Mouse (Mus musculus) liver, embryonic 12.5 days (tissue): ENCODE measurements around the gene Marc1. TPM values are rescaled to one million over a fixed set of nuclear protein-coding genes. Genes with fewer than 3 reads are reported as not detected.
A peak's percentile ranks its signal among the peaks of the same experiment; 100 is the strongest.

Source experiments
- ATAC-seq: fragments of 200-750 bp; cut with Nextera tagmentation; 2 replicates; pipeline ENCODE4 v1.8.0; 2017; ENCODE audit warnings: moderate number of reproducible peaks, mild to moderate bottlenecking, moderate library complexity
- H3K27ac ChIP-seq: fragments of 300-500 bp; sonication (generic); 2 replicates; pipeline ENCODE4 v1.5.1; 2016; ENCODE audit warnings: mild to moderate bottlenecking
- H3K27me3 ChIP-seq: fragments of 300-500 bp; sonication (generic); replicated peaks from 2 replicates; pipeline ENCODE4 v1.6.1; 2016; ENCODE audit warnings: mild to moderate bottlenecking, moderate library complexity
- H3K36me3 ChIP-seq: fragments of 300-500 bp; sonication (generic); 2 replicates; pipeline ENCODE4 v1.6.1; 2016; ENCODE audit warnings: mild to moderate bottlenecking, moderate library complexity
- H3K4me1 ChIP-seq: fragments of 300-500 bp; sonication (generic); 2 replicates; pipeline ENCODE4 v1.6.1; 2016
- H3K4me2 ChIP-seq: fragments of 300-500 bp; sonication (generic); 2 replicates; pipeline ENCODE4 v1.6.1; 2016; ENCODE audit warnings: mild to moderate bottlenecking, moderate library complexity
- H3K4me3 ChIP-seq: fragments of 300-500 bp; sonication (generic); 2 replicates; pipeline ENCODE4 v1.5.1; 2016; ENCODE audit warnings: mild to moderate bottlenecking, moderate library complexity
- H3K9ac ChIP-seq: fragments of 300-500 bp; sonication (generic); 2 replicates; pipeline ENCODE4 v1.6.1; 2016; ENCODE audit warnings: mild to moderate bottlenecking, moderate library complexity
- H3K9me3 ChIP-seq: fragments of 300-500 bp; sonication (generic); replicated peaks from 2 replicates; pipeline ENCODE4 v1.6.1; 2016; ENCODE audit warnings: mild to moderate bottlenecking, moderate library complexity
- WGBS: fragments of 180-500 bp; shearing (Covaris S2); methylation state at CpG from one replicate; pipeline ENCODE4 v1.1.7; 2016; ENCODE audit not compliant: insufficient replicate concordance; 5-methylcytosine and 5-hydroxymethylcytosine counted together
- polyA plus RNA-seq: library from polyadenylated mRNA; unstranded; fragments of >200 nt; fragmentation: Nextera tagmentation; extraction: Ambion mirVana; gene quantifications from 2 replicates; pipeline ENCODE4 v1.2.1, GENCODE M21; 2016

Gene Marc1
- polyA plus RNA-seq = 7.2 and 7.3 TPM in 2 replicates

DNA sequence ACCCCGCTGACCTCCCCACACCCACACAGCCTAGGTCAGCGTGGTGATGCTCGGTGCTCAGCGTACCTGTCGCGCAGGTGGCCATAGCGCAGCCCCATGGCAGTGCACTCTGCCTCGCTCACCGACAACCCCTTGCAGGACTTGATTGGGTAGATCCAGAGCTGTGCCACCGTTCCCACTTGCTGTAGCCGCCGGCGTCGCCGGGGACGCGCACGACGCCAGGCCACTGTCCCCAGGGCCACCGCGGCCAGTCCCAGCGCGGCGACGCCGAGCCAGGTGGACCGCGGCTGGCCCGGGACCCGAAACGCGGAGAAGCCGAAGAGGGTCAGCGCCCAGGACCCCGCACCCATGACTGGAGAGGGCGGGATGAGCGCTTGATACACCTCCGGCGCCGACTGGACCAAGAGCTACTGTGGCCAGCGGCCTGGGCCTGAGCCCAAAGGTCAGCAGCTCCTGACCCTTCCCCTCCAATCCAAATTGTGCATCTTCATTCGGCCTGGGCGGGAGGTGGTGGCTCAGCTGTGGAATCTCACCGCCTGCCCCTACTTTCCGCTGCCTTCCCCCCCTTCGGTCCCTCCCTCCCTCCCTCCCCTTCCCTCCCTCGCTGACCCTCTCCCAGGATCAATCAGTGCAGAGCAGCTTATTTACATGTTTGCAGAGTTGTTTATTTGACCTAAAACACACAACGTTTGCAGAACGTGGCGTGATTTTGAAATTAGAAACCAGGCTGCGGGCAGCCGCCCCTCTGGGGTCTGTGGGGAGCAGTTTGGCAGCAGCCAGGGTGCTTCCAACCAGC, at the start of gene Marc1:
Gene Marc1 (minus strand): TSS at position 534 of the 796 bp plus-strand sequence.
- 20% methylated on average over 52 of the region's 52 CpGs for WGBS
- Histone ChIP-seq H3K4me1 (peaks cover 21% of the 10 kb centered on the region), H3K36me3 (peaks cover 27% of the 10 kb centered on the region), H3K27ac (no peak within 1 kb of the TSS), H3K9ac (no peak within 1 kb of the TSS), H3K4me2 (peak within 1 kb of the TSS; percentile 56), H3K27me3 (peaks cover 34% of the 10 kb centered on the region), H3K4me3 (peak within 1 kb of the TSS; percentile 41), H3K9me3 (no peaks in the 10 kb centered on the region)
- ATAC-seq = peak; percentile 51

DNA sequence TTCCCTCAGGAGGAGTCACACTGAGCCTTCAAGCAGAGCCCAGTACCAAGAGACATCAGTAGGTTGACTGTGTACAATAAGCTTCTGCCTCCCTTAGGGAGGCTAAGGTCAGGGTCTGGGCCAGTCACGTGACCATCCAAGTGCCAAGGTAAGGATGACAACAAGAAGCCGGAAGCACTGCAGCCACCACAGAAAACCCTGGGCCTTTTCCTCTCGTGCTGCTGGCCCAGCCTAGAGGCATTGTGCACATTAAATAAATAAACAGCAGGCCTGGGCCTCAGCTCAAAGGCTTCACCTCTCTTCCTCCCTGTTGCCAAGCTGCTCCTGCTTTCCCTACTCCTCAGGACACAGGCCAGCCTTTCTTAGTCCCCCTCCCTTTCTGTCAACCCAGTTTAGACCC, 49.2 kb upstream of the Marc1 start:
- Histone ChIP-seq H3K4me3 (no peak overlapping the region), H3K4me1 (0 out of 2 replicates have a peak, but pooled peaks cover 4% of the 10 kb centered on the region), H3K4me2 (no peak overlapping the region), H3K9ac (no peak overlapping the region), H3K27ac (no peak overlapping the region), H3K36me3 (no peaks in the 10 kb centered on the region), H3K27me3 (peaks cover 4% of the 10 kb centered on the region; the same call in 1 of the 2 replicates), H3K9me3 (no peaks in the 10 kb centered on the region)
- ATAC-seq = no peak
- WGBS = 48% methylated on average over 3 of the region's 3 CpGs

DNA sequence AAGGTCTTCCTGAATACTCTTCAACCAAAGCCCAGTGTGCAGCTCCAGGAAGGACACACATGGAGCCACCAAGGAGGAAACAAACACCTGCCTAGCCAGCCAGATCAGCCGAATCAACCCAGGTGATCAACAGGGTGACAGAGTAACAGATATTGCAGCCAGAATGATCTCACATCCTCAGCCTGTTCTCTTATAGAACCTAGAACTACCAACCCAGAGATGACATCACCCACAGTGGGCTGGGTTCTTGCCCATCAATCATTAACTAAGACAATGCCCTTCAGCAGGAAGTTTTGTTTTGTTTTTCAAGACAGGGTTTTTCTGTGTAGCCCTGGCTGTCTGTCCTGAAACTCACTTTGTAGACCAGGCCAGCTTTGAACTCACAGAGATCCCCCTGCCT, 47.1 kb upstream of the Marc1 start:
- H3K9ac ChIP-seq = no peak overlapping the region
- no peak overlapping the region for H3K4me3 ChIP-seq
- H3K4me2 ChIP-seq = no peak overlapping the region
- H3K27ac ChIP-seq = no peak overlapping the region
- peaks cover 4% of the 10 kb centered on the region; the same call in 1 of the 2 replicates for H3K27me3 ChIP-seq
- 69% methylated on average over 1 of the region's 1 CpGs for WGBS
- H3K9me3 ChIP-seq = no peaks in the 10 kb centered on the region
- ATAC-seq = no peak
- no peaks in the 10 kb centered on the region for H3K36me3 ChIP-seq
- H3K4me1 ChIP-seq = peaks cover 13% of the 10 kb centered on the region

DNA sequence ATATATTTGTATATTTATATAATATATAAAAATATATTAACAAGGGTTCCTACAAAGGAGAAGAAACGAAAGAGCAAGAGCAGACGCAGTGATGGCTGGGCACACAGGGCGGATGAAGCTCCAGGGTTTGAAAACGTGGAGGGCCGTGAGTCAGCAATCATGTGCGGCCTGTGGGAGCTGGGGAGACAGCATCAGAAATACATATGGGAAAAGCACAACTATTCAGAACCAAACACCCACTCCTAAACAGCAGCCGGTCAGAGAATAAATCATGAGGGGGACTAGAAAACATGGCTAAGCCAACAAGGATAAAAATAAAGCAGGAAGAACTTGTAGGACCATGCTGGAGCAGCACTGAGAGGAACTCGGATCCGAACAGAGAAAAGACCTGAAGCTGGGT, 46.1 kb upstream of the Marc1 start:
- no peak overlapping the region for H3K27ac ChIP-seq
- WGBS = 70% methylated on average over 9 of the region's 9 CpGs

DNA sequence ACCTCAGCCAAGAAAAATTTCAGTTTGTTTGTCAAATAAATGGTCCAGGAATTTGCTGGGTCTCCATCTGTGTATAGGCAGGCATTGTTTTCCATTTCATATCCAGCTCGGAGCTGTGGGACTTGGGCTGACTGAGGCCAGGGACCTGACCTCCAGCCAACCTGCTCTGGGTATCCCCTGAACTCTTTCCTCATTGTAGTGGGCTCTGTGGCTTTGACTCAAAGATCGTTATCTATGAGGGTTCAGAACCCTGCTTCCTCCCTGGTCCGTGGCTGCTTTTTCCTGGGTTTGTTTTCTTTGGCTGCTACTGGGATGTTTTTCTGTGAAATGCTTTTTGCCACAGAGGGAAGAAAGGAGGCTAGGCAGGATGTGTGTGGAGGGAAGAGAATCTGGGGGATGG, 42.8 kb upstream of the Marc1 start:
- Histone ChIP-seq H3K4me3 (no peak overlapping the region), H3K27ac (peak overlapping the region; percentile 41; the same call in 1 of the 2 replicates), H3K4me2 (peak overlapping the region; percentile 47), H3K27me3 (no peaks in the 10 kb centered on the region), H3K4me1 (peaks cover 33% of the 10 kb centered on the region), H3K36me3 (no peaks in the 10 kb centered on the region), H3K9ac (no peak overlapping the region), H3K9me3 (no peaks in the 10 kb centered on the region)
- 26% methylated on average over 3 of the region's 3 CpGs for WGBS
- ATAC-seq = no peak

More for the DNA sequence above, 46.1 kb upstream of the Marc1 start:
- Histone ChIP-seq H3K9ac (no peak overlapping the region), H3K4me3 (no peak overlapping the region), H3K36me3 (no peaks in the 10 kb centered on the region), H3K4me1 (peaks cover 24% of the 10 kb centered on the region), H3K27me3 (no peaks in the 10 kb centered on the region; the same call in 1 of the 2 replicates), H3K4me2 (no peak overlapping the region), H3K9me3 (no peaks in the 10 kb centered on the region)
- ATAC-seq = no peak

DNA sequence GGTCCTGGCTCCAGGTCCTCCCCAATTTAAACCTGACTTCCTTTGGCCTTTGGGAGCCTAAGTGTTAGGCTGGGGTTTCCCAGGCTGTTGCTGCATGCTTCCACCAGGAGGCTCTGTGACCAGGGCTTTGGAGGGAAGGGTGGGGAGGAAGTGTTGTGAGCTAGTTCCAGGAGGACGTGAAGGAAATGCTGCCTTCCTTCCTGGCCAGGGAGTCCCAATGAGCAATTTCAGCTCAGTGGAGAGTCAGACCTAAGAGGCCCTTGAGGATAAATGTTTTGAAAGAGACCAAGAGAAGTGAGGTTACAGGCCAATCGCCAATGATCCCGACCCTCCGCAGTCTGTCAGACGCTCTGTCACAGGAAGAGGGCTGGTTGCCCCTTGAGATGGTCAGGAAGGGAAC, 42.2 kb upstream of the Marc1 start:
- H3K36me3 ChIP-seq = no peaks in the 10 kb centered on the region
- H3K9ac ChIP-seq = no peak overlapping the region
- peaks cover 33% of the 10 kb centered on the region for H3K4me1 ChIP-seq
- no peaks in the 10 kb centered on the region for H3K27me3 ChIP-seq
- 0 out of 2 replicates have a peak overlapping the region, but pooled peaks have one; percentile 1 for H3K4me3 ChIP-seq
- 7% methylated on average over 5 of the region's 5 CpGs for WGBS
- ATAC-seq = peak; percentile 40; the same call in 1 of the 2 replicates
- H3K27ac ChIP-seq = peak overlapping the region; percentile 41
- H3K9me3 ChIP-seq = no peaks in the 10 kb centered on the region
- peak overlapping the region; percentile 47 for H3K4me2 ChIP-seq

DNA sequence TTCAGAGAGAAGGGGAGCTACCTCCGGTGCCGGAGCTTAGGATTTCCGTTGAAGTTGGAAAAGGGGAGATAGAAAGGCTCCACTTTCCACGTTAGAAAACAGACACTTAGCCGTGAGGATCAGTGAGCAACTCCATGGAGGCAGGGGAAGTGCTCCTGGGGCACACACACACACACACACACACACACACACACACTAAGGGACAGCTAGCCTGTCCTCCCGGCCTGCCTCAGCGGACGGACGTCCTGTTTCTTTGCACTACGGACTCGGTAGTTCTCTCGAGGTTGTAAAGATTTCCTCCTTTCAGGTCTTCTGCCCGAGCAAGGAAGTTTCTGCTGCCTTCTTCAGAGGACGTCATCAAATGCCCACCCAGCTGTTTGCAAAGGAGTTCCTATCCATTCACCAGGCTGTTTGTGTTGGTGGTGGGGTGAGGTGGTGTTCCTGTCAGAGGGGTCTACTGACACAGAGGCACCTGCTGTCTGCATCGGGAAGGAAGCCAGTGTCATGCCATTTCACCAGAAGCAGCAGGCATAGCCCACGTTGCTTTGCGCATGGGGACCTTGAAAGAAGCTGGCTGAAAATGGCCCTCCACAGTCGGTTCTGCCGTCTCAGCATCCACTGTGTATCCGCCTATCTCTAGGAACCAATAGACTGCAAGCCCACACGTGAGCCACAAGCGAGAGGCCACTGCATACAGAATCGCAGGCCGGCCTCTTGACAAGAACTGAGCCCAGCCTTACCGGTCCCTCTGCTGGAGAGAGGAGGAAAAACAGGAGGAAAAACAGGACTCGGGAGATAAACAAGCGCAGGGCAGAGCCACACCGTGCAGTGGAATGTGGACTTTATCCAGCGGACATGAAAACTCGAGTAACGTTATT, 40.9 kb upstream of the Marc1 start:
- peak; percentile 91 for ATAC-seq
- Histone ChIP-seq H3K27ac (peak overlapping the region; percentile 67), H3K4me1 (peaks cover 43% of the 10 kb centered on the region), H3K27me3 (no peaks in the 10 kb centered on the region), H3K9me3 (no peaks in the 10 kb centered on the region), H3K36me3 (no peaks in the 10 kb centered on the region), H3K9ac (0 out of 2 replicates have a peak overlapping the region, but pooled peaks have one; percentile 29), H3K4me2 (peak overlapping the region; percentile 51), H3K4me3 (peak overlapping the region; percentile 9)
- WGBS = 14% methylated on average over 31 of the region's 31 CpGs

DNA sequence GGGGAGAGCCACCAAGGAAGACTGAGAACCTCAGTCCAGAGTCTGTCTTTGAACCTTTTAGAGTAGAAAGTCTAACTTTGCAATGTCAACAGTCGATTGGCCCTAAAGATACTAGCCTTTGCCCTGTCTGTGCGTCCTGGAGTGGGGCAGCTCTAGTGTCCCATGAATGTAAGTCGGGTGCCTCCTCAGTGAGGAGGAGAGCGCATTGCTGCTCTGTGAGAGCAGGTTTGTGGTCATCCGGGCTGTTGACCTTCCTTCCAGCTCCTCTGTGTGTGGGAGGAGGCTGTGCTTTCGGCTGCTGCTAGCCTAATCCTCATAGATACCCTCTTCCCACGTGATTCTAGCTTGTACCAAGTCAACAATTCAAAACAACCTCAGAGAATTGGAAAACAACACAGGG, 40.1 kb upstream of the Marc1 start:
- no peak for ATAC-seq

DNA sequence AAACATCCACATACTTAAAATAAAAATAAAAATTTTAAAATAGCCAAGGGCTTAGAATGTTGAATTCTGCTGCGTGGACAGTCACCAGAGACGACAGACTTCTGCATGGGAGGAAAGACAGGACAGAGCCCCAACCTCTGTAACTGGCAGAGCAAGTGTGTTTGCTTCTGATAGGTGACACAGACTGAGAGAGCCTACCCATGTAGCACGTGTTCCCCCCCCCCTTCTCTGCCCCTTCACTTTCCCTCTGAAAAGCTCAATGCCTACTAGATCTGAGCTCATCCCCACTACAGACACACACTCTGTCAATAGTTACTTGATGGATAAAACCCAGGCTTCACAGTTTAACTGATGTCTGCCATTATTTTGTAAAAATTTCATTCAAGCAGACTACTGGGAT, 35.9 kb upstream of the Marc1 start:
- no peaks in the 10 kb centered on the region for H3K36me3 ChIP-seq
- H3K4me1 ChIP-seq = peaks cover 59% of the 10 kb centered on the region
- H3K9ac ChIP-seq = peak overlapping the region; percentile 96
- peak overlapping the region; percentile 87 for H3K4me3 ChIP-seq
- WGBS = 16% methylated on average over 3 of the region's 3 CpGs
- no peaks in the 10 kb centered on the region for H3K27me3 ChIP-seq
- peak overlapping the region; percentile 93 for H3K4me2 ChIP-seq
- peak; percentile 53 for ATAC-seq
- H3K27ac ChIP-seq = peak overlapping the region; percentile 93
- H3K9me3 ChIP-seq = no peaks in the 10 kb centered on the region

More for the DNA sequence above, 40.1 kb upstream of the Marc1 start:
- Histone ChIP-seq H3K4me2 (peak overlapping the region; percentile 51; the same call in 1 of the 2 replicates), H3K27ac (peak overlapping the region; percentile 67), H3K4me3 (no peak overlapping the region), H3K9me3 (no peaks in the 10 kb centered on the region), H3K27me3 (no peaks in the 10 kb centered on the region), H3K9ac (0 out of 2 replicates have a peak overlapping the region, but pooled peaks have one; percentile 29), H3K36me3 (no peaks in the 10 kb centered on the region), H3K4me1 (peaks cover 51% of the 10 kb centered on the region)
- WGBS = 46% methylated on average over 7 of the region's 7 CpGs

DNA sequence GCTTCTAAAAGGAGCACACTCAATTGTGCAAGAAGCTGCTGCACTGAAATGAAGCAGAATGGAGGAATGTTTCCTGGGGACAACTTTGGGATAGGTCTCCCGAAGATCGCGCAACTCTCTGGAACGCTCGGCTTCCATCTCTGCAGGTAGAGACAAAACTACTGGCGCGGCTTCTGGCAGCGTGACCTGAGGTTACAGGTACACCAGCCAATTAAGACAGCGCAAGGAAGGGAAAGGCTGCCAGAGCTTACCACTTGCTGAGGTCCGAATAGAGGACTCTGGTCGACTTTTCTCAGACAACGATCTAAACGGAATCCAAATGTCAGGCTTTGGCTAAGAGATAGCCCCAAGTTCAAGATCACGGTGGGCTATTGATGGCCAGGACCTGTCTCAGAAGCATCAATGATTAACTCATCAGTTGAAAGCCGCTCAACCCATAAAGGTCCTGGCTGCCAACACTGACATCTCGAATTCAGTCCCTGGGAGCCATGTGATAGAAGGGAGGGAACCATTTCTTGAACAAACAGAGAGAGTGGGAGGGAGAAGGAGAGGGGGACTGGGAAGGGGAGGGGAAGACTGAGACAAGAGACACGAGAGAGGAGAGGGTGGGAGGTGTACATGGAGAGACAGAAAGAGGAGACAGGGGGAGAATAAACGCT, 35.1 kb upstream of the Marc1 start, which contains the start of gene Marc2:
Gene Marc2 (minus strand): TSS at position 360 of the 659 bp plus-strand sequence.
- H3K27ac ChIP-seq = peak within 1 kb of the TSS; percentile 93
- H3K4me1 ChIP-seq = peaks cover 59% of the 10 kb centered on the region
- H3K27me3 ChIP-seq = no peaks in the 10 kb centered on the region
- ATAC-seq = peak; percentile 19
- H3K4me3 ChIP-seq = peak within 1 kb of the TSS; percentile 87
- H3K36me3 ChIP-seq = peaks cover 5% of the 10 kb centered on the region
- H3K4me2 ChIP-seq = peak within 1 kb of the TSS; percentile 93
- no peaks in the 10 kb centered on the region for H3K9me3 ChIP-seq
- 2% methylated on average over 18 of the region's 18 CpGs for WGBS
- H3K9ac ChIP-seq = peak within 1 kb of the TSS; percentile 96
